Mouse (Mus musculus) heart, adult 8-10 months (tissue): ENCODE results near the gene Cenpi. TPM values are rescaled to one million over a fixed set of nuclear protein-coding genes. Genes with fewer than 3 reads are reported as not detected.

Experiments
- DNase-seq: peaks from one replicate; pipeline ENCODE4 v3.0.0; 2022; ENCODE audit warnings: low spot score
- total RNA-seq, 4 experiments: library from RNA; stranded (reverse); gene quantifications; 2 replicates each; pipeline ENCODE4 v1.2.4; 2022

Cenpi gene
- total RNA-seq, 4 experiments from 2014 or later, result 0.09 to 0.43 (median 0.12) TPM; not detected in 1

DNA sequence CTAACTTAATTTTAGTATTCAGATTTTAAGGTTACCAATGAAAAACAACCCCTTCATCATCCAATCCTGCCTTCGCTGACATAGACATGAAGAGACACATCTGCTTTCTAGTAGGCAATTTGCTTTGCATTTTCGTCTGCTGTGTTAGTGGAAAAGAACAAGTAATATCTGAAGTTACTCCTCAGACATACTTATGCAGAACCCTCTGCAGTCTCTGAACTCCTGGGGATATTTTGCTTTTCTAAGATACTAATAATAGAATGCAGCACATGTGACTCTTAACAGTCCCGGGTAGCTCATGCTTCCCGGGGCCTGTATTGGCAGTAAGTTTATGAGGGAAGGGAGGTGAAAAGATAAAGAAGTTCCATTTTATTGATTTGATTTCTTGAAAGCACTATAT, 54.3 kb downstream of the Cenpi start:
- DNase-seq, result no peak

DNA sequence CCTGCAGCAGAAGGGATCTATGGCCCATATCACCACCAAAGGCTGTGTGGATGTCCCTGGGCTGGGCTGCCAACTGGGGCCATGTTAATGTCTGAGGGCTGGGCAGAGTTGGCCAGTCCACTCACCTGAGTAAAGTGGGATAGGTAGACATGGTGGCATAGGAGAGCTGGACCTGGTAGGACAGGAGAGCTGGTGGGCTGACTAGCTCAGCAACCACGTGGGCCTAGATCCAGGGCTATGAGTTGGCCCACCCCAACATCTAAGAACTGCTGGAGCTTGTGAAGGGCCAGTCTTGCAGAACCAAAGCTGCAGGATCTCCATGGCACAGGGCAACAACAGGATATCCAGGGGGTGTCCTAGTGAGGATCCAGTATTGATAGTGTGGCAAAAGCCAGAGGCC, 57.5 kb downstream of the Cenpi start:
- no peak for DNase-seq

DNA sequence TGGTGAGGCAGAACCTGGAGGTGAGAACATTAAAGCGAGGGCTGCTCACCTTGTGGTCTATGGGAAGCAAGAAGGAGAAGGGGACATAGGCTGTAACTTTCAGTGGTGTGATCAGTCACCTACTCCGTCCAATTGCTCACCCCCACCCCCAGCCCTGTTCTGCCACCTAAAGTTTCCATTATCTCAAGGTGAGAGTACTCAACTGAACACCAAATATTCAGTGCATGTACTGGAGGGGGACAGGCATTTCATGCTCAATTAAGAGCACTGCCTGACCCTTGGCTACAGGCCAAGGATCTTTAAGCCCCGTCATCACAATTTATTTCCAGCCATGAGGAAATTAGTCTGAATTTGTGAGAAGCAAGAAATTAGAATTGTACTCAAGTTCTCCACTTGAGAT, 58.7 kb downstream of the Cenpi start:
- no peak for DNase-seq

DNA sequence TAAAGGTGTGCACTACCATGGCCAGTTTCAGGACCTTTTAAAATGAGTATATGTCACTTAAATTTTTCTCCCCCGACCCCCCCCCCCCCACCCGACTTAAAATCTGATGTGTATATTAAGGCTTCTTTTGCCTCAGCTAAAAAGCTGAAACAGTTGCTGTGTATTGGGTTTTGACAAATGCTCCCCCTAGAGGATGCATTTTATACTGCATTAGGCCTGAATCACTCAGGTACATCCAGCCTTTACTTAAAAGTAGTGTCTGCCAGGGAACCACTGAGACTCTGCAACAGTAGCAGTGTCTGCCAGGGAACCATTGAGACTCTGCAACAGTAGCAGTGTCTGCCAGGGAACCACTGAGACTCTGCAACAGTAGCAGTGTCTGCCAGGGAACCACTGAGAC, 63.4 kb downstream of the Cenpi start:
- DNase-seq, result no peak

DNA sequence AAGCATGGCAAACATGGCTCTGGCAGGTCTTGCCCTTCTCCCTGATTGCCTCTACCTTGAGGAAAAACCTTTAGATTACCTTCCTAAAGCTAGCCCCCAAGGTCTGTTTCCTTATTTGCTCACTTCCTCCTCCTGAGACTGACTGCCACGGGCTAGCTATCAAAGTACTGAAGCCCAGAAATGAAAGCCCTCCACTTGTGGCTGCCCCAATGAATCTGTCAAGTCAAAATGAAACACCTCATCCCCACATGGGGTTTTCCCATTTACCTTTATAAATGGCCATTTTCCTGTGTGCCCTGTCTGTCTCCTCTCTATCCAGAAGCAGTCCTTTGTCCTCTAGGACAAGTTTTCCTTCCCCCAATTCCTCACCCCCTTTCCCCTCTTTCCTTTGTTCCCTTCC, 66.3 kb downstream of the Cenpi start:
- no peak for DNase-seq

DNA sequence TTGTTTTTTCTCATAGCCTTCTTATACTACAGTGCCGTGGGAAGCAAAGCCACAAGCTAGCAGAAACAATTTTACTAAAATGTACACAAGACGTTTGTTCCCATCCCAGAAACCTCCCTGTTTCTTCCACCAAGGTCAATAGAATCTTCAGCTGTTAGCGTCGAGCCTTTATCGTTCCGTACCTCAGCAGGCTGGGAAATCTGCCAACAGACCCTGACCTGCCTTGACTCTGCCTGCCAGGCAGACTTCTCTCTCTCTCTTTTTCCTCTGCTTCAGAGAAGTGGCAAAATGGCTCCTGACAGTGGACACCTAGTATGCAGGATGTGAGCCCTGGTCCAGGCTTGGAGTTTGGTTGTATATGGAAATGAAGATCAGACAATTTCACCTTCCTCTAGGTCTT, 77.0 kb downstream of the Cenpi start:
- DNase-seq, result no peak

DNA sequence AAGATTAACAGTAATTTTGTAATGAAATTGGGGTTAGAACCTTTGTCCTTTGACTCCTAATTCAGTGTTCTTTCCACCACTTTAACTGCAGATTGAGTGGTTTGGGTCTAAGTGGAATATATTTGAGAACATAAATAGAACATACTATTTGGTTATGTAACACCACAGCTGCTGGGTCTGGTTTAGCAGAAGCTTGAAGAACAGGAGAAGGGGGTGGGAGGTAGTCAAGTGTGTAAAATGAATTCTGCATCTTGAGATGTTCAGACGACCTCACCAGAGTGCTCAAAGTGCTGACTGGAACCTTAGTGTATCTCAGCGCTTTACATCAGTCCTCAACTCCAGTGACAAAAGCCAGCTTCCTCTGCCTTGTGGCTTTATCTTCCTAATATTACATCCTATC, 91.1 kb downstream of the Cenpi start:
- no peak for DNase-seq

DNA sequence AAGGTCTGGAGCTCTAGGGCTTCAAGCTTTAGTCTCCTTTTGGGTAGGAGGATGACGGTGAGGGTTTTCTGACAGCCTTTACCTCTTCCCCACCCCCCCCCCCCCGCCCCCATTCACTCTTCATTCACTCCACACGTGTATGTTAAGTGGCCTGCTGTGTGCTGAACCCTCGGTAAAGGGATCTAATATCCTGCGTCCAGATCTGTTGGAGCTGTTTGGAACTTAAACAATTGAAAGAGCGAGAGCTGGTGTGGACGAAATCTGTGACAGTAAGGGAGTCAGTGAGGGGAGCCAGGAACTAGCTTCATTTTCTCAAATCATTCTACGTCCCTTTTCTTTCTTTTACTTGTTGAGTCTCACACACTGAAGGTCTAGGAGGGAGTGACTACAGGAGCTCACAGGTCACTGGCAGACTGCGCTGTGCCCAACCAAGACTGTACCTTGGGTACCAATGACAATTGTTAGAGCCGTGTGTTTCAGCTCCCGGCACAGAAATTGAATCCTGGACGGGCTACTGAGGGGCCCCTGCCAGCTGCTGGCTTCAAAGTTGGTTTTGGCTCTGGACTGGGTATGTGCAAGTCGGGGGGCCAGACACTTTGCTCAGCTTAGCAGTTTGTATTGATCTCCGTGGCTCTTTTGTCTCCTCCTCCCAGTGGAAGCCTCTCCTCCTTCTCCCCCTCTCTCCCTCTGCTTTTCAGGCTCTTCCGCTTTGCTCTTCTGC, 96.1 kb downstream of the Cenpi start, which contains the start of gene Drp2:
Gene Drp2 (plus strand): TSS at position 689 of the 721 bp plus-strand sequence.
- no peak for DNase-seq

DNA sequence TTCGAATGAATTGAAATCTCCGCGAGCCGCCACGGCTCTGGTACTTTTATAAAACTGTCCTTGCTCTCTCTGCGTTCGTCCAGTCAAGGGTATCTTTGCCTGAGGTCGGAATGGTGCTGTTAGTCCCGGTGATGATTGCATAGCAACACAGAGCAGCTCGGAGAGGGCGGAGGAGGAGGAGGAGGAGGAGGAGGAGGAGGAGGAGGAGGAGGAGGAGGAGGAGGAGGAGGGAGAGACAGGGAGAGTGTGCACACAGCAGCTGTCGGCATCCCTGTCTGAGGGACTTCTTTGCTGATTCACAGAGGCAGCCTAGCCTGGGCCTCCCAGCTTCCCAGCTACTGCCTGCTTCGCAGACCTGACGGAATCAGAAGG, 96.7 kb downstream of the Cenpi start:
- DNase-seq, result no peak

DNA sequence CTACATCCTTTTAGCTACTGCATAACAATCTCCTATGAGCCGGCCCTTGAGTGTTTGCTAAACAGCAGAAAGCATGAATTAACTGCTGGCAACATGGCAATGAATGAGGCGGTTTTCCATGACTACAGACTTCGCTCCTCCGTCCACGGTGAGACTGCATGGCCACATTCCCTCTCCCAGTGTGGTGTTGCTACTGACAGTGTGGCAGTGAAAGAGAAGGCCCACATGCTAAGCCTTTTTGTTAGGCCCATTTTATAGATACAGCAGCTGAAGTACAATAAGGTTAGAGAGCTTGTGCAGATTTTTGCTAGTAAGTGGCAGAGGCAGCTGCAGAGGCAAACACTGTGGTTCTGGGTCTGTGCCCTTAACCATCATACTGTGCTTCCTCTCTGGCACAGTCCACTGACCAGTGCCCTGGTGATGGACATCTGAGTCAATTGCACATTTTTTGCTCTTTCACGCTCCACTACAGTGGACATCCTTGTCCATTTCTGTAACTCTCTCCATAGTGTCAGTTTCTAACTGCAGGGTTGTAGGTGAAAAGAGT, 101.5 kb downstream of the Cenpi start:
- DNase-seq, result no peak

DNA sequence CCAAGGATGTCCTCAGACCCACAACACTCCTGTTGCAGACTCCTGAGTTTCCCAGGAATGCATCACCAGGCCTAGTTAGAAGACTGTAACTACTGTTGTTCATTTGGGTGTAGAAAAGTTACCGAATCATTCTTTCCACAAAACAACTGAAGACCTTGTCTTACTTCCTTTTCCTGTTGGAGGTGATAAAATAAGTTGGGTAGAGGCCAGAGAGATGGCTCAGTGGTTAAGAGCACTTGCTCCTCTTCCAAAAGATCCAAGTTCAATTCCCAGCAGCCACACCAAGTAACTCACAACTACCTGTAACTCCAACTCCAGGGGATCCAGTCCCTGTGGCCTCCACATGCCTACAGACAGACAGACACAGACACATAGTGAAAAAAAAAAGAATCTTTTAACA, 104.2 kb downstream of the Cenpi start:
- no peak for DNase-seq

Other genes with a start within 250 kb of the Cenpi start
- gene Cstf2, start 248.9 kb upstream of the Cenpi start, total RNA-seq, result 10 to 100 TPM; 10.5 to 15.1 (median 12.3) TPM
- 1 to 10 TPM in 3 of 4 experiments, under 1 TPM in 1; 0.98 to 1.8 (median 1.4) TPM for gene Xkrx, start 146.0 kb upstream of the Cenpi start, total RNA-seq
- not detected for gene Arl13a, start 120.6 kb upstream of the Cenpi start, total RNA-seq
- under 1 TPM in 2 of 4 experiments, not detected in 2; 0.47 to 0.59 TPM for gene Nox1, start 86.1 kb upstream of the Cenpi start, total RNA-seq
- gene Trmt2b, start 31.1 kb upstream of the Cenpi start, total RNA-seq, result 10 to 100 TPM; 36.6 to 58.7 (median 49.6) TPM
- gene Tmem35a, start 12.9 kb upstream of the Cenpi start, total RNA-seq, result 1 to 10 TPM in 3 of 4 experiments, under 1 TPM in 1; 0.63 to 2.1 (median 1.9) TPM
- under 1 TPM; 0.17 to 0.33 (median 0.25) TPM for gene Drp2, start 96.5 kb downstream of the Cenpi start, total RNA-seq
- gene Taf7l, start 168.4 kb downstream of the Cenpi start, total RNA-seq, result not detected
- 10 to 100 TPM; 17.8 to 27.5 (median 22.6) TPM for gene Timm8a1, start 233.8 kb downstream of the Cenpi start, total RNA-seq